ENCODE assay signal across 22 mouse cellular contexts in genomic region chr8:81345170-81345697, GRCm38 (mm10). TPM values are rescaled to one million over a fixed set of nuclear protein-coding genes. Genes with fewer than 3 reads are reported as not detected.
A peak's percentile ranks its signal among the peaks of the same experiment; 100 is the strongest.
DNase-seq lines count a peak whose midpoint lies in the region; ATAC-seq and TF ChIP-seq lines count a peak whose summit lies in the region.
"Had no signal": no experiment of that assay in that cellular context is flagged by ENCODE, and none has a peak within 500 bp of the region (broad histone marks: within the 10 kb centered on the region; RNA-seq: fewer than 3 reads in every experiment).

No protein-coding gene starts in this region.

- H3K9me3 ChIP-seq in hindbrain, postnatal 0 days (ENCODE audit: low read length), result no peaks in the 10 kb centered on the region
- H3K9me3 ChIP-seq in hindbrain, embryonic 13.5 days, result no peaks in the 10 kb centered on the region
- H3K9me3 ChIP-seq: embryonic facial prominence, embryonic 12.5 days; heart, embryonic 12.5 days; liver, embryonic 13.5 days had no signal

- DNase-seq in hindbrain, postnatal 0 days (ENCODE audit: low spot score), result no peak
- DNase-seq in spleen, postnatal 36 days (ENCODE audit: low spot score in 2 of 2), result peak; percentile 15 to 35
- DNase-seq in spleen, postnatal 10 days (ENCODE audit: low spot score in 2 of 2), result no peak
- peak; percentile 9 for DNase-seq in induced T-regulatory cell, adult 2 months (ENCODE audit: low read depth)
- DNase-seq in left cerebral cortex, adult 2 months (ENCODE audit: extremely low spot score in 1 of 2, low spot score in 2 of 2), result no peak
- no peak for DNase-seq in frontal cortex, postnatal 14 days (ENCODE audit: low spot score in 2 of 2)
- DNase-seq: adrenal gland, adult 8-10 months; cerebellum, adult 11-12 months; cerebellum, postnatal 14 days; forebrain, postnatal 0 days; gastrocnemius, postnatal 25 days; heart, adult 18-20 months; heart, postnatal 10 days; kidney, adult 11 months; layer of hippocampus, adult 9-11 months; liver, embryonic 13.5 days; lung, adult 2 months; lung, postnatal 14 days had no signal

- intact Hi-C loops in left cerebral cortex, adult 2 months (cut with DNase I), result loop anchor here (5.0 kb wide), 3 partner anchors 147 to 1397 kb away; no protein-coding TSS in a partner anchor

- no peaks in the 10 kb centered on the region for H3K4me1 ChIP-seq in hindbrain, postnatal 0 days (ENCODE audit: insufficient read depth, low read length)
- H3K4me1 ChIP-seq in hindbrain, embryonic 13.5 days (replicated peaks), result peaks cover 16% of the 10 kb centered on the region
- H3K4me1 ChIP-seq: liver, embryonic 13.5 days had no signal

- peak overlapping the region; percentile 93; the same call in 1 of the 2 replicates for H3K4me2 ChIP-seq in hindbrain, postnatal 0 days (ENCODE audit: low read depth, low read length)
- H3K4me2 ChIP-seq in hindbrain, embryonic 13.5 days, result no peak overlapping the region
- H3K4me2 ChIP-seq: embryonic facial prominence, embryonic 12.5 days; heart, embryonic 12.5 days; liver, embryonic 13.5 days had no signal

- no peaks in the 10 kb centered on the region for H3K27me3 ChIP-seq in hindbrain, postnatal 0 days (ENCODE audit: insufficient read depth, low read length)
- H3K27me3 ChIP-seq in hindbrain, embryonic 13.5 days, result peaks cover 13% of the 10 kb centered on the region

- TF ChIP-seq CTCF in hindbrain, postnatal 0 days (IDR thresholded peaks at IDR 0.05; ENCODE audit: low read depth), result no peak
- TF ChIP-seq CTCF in left cerebral cortex, adult 2 months (IDR thresholded peaks at IDR 0.05), result no peak

- H3K27ac ChIP-seq in hindbrain, postnatal 0 days, result no peak overlapping the region
- no peak overlapping the region for H3K27ac ChIP-seq in hindbrain, embryonic 13.5 days
- H3K27ac ChIP-seq in left cerebral cortex, adult 2 months, result no peak overlapping the region
- H3K27ac ChIP-seq: embryonic facial prominence, embryonic 12.5 days; liver, embryonic 13.5 days had no signal

- ATAC-seq in hindbrain, postnatal 0 days, result no peak
- no peak for ATAC-seq in hindbrain, embryonic 13.5 days (ENCODE audit: low FRiP score)
- ATAC-seq: forebrain, postnatal 0 days; Patski had no signal

- WGBS in hindbrain, postnatal 0 days, result 92% methylated on average over 2 of the region's 2 CpGs
- WGBS in hindbrain, embryonic 13.5 days, result 89% methylated on average over 2 of the region's 2 CpGs

- H3K9ac ChIP-seq in hindbrain, postnatal 0 days (replicated peaks; ENCODE audit: low read length), result no peak overlapping the region
- H3K9ac ChIP-seq in hindbrain, embryonic 13.5 days, result no peak overlapping the region
- H3K9ac ChIP-seq: embryonic facial prominence, embryonic 12.5 days; forebrain, postnatal 0 days; heart, embryonic 12.5 days; liver, embryonic 13.5 days had no signal

- no peak overlapping the region for H3K4me3 ChIP-seq in hindbrain, postnatal 0 days (ENCODE audit: low read length)
- no peak overlapping the region for H3K4me3 ChIP-seq in hindbrain, embryonic 13.5 days
- no peak overlapping the region for H3K4me3 ChIP-seq in left cerebral cortex, adult 2 months
- H3K4me3 ChIP-seq: embryonic facial prominence, embryonic 12.5 days; heart, embryonic 12.5 days; liver, embryonic 13.5 days had no signal

- H3K36me3 ChIP-seq in hindbrain, postnatal 0 days (ENCODE audit: insufficient read depth, low read length), result no peaks in the 10 kb centered on the region
- no peaks in the 10 kb centered on the region for H3K36me3 ChIP-seq in hindbrain, embryonic 13.5 days
- H3K36me3 ChIP-seq: embryonic facial prominence, embryonic 12.5 days; heart, embryonic 12.5 days; liver, embryonic 13.5 days had no signal

RNA-seq across cellular contexts. Expression of gene Inpp4b, which starts 2.9 kb away (rescaled TPM):
- total RNA-seq in hindbrain, postnatal 0 days (2014; rRNA removed), result 8.1 and 11.7 TPM in 2 replicates
- 8.2 and 10.5 TPM in 2 replicates for polyA plus RNA-seq in hindbrain, postnatal 0 days (2015; fragmentation: Nextera tagmentation; extraction: Ambion mirVana)
- 6.6 and 7.5 TPM in 2 replicates for polyA plus RNA-seq in hindbrain, embryonic 13.5 days (2015; fragmentation: Nextera tagmentation; extraction: Ambion mirVana)
- total RNA-seq in left cerebral cortex, adult 2 months (2021), result 10 to 100 TPM in 1 of 2 experiments, 1 to 10 TPM in 1; 8.8 to 13.3 TPM

Comparison
In these comparisons a context has a peak if more than half of its experiments do, and no peak if none do; other contexts are left out.
1. DNase-seq: peak in spleen, postnatal 36 days (2 of 2) and induced T-regulatory cell, adult 2 months (single experiment); none in hindbrain, postnatal 0 days (single experiment), spleen, postnatal 10 days (0 of 2), left cerebral cortex, adult 2 months (0 of 2) and frontal cortex, postnatal 14 days (0 of 2).